Mouse (Mus musculus) heart, embryonic 12.5 days (tissue): ENCODE measurements around the gene Morc3. TPM values are rescaled to one million over a fixed set of nuclear protein-coding genes. Genes with fewer than 3 reads are reported as not detected.

Experiments
- ATAC-seq: fragments of 200-750 bp; cut with Nextera tagmentation; 2 replicates; pipeline ENCODE4 v1.8.0; 2017; ENCODE audit warnings: moderate TSS enrichment, moderate library complexity; ENCODE audit not compliant: insufficient number of reproducible peaks, low FRiP score
- H3K27ac ChIP-seq: fragments of 300-500 bp; sonication (generic); 2 replicates; pipeline ENCODE4 v1.5.1; 2016; ENCODE audit warnings: mild to moderate bottlenecking, moderate library complexity; ENCODE audit not compliant: poor library complexity, severe bottlenecking
- H3K27me3 ChIP-seq: fragments of 300-500 bp; sonication (generic); replicated peaks from 2 replicates; pipeline ENCODE4 v1.6.1; 2016; ENCODE audit warnings: mild to moderate bottlenecking, moderate library complexity
- H3K36me3 ChIP-seq: fragments of 300-500 bp; sonication (generic); 2 replicates; pipeline ENCODE4 v1.6.1; 2016; ENCODE audit warnings: mild to moderate bottlenecking, moderate library complexity
- H3K4me1 ChIP-seq: fragments of 300-500 bp; sonication (generic); replicated peaks from 2 replicates; pipeline ENCODE4 v1.6.1; 2016; ENCODE audit warnings: mild to moderate bottlenecking
- H3K4me2 ChIP-seq: fragments of 300-500 bp; sonication (generic); 2 replicates; pipeline ENCODE4 v1.6.1; 2016; ENCODE audit warnings: mild to moderate bottlenecking, moderate library complexity
- H3K4me3 ChIP-seq: fragments of 300-500 bp; sonication (generic); 2 replicates; pipeline ENCODE4 v1.5.1; 2016; ENCODE audit warnings: mild to moderate bottlenecking
- H3K9ac ChIP-seq: fragments of 300-500 bp; sonication (generic); 2 replicates; pipeline ENCODE4 v1.6.1; 2016; ENCODE audit warnings: mild to moderate bottlenecking, moderate library complexity
- H3K9me3 ChIP-seq: fragments of 300-500 bp; sonication (generic); replicated peaks from 2 replicates; pipeline ENCODE4 v1.6.1; 2016; ENCODE audit warnings: mild to moderate bottlenecking, moderate library complexity
- WGBS: fragments of 180-500 bp; shearing (Covaris S2); methylation state at CpG from one replicate; pipeline ENCODE4 v1.1.7; 2016; 5-methylcytosine and 5-hydroxymethylcytosine counted together
- polyA plus RNA-seq: library from polyadenylated mRNA; unstranded; fragments of >200 nt; fragmentation: Nextera tagmentation; extraction: Ambion mirVana; gene quantifications from 2 replicates; pipeline ENCODE4 v1.2.1, GENCODE M21; 2016

Morc3 gene
- polyA plus RNA-seq, 1 experiment from 2014 or later: 32.1 TPM

DNA sequence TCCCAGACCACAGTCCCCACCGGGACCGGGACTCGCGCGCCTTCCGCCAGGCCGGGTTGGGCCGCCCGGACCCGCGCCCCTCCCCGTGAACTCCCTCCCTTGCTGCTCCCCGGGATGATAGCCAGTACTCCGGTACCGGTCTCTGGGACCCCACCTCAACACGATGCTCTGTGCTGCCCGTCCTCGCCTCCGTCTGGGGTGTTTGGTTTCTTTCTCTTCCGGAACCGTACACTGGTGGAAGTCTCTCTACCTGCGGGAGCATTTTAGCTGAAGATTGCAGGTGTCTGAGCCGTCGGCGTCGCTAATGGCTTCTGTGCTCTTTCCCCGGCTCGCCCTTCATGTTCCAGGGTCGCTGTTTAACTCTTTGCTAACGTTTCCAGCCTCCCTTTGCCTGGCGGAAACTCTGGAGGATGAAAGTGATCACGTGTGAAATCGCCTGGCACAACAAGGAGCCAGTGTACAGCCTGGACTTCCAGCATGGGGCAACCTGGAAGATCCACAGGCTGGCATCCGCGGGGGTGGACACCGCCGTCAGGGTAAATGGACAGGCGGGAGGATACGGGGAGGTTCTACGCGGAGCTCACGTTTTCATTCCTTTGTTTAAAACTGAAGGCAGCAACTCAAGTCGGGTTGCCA is 52.3 kb downstream of the Morc3 start:
- H3K9me3 ChIP-seq: no peaks in the 10 kb centered on the region

DNA sequence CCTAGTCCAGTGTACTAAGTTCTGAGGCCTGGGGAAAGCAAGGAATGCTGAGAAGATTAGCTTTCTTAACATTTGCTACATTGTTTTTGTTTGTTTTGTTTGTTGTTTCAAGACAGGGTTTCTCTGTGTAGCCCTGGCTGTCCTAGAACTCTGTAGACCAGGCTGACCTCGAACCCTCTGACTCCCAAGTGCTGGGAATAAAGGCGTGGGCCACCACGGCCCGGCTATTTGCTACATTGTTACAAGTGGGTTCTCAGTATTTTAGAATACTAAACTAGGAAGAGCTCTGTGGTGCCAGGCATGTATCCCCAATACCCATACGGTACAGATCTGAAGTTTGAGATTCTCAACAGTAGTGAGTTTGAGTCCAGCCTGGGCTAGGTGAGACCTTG is 52.8 kb downstream of the Morc3 start:
- Histone ChIP-seq H3K4me3 (peak overlapping the region; percentile 65), H3K36me3 (peaks cover 31% of the 10 kb centered on the region), H3K27ac (no peak overlapping the region), H3K27me3 (no peaks in the 10 kb centered on the region), H3K9me3 (no peaks in the 10 kb centered on the region), H3K4me1 (peaks cover 13% of the 10 kb centered on the region; the same call in 1 of the 2 replicates), H3K9ac (peak overlapping the region; percentile 77), H3K4me2 (peak overlapping the region; percentile 85)
- ATAC-seq: no peak
- WGBS: 63% methylated on average over 5 of the region's 5 CpGs

More for the DNA sequence above, 52.3 kb downstream of the Morc3 start:
- Histone ChIP-seq H3K27ac (0 out of 2 replicates have a peak overlapping the region, but pooled peaks have one; percentile 3), H3K4me2 (peak overlapping the region; percentile 85), H3K4me3 (peak overlapping the region; percentile 65), H3K4me1 (peaks cover 13% of the 10 kb centered on the region; the same call in 1 of the 2 replicates), H3K9ac (peak overlapping the region; percentile 77), H3K27me3 (no peaks in the 10 kb centered on the region), H3K36me3 (peaks cover 25% of the 10 kb centered on the region)
- 1% methylated on average over 43 of the region's 43 CpGs for WGBS
- peak; percentile 16 for ATAC-seq

DNA sequence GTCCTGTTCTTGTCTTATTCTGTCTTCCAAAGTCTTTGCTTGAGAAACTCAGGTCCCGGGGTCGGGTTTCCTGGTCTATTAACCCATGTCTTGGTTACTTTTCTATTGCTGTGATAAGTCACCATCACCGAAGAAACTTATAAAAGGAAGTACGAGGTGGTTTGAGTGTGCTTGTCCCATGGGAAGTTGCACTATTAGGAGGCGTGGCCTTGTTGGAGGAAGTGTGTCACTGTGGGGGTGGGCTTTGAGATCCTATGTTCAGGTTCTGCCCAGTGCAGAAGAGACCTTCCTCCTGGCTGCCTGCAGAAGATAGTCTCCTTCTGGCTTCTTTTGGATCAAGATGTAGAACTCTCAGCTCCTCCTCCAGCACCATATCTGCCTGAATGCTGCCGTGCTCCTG is 56.6 kb downstream of the Morc3 start:
- H3K27ac ChIP-seq: no peak overlapping the region
- no peak overlapping the region for H3K4me3 ChIP-seq
- no peak overlapping the region for H3K9ac ChIP-seq
- peaks cover 13% of the 10 kb centered on the region; the same call in 1 of the 2 replicates for H3K4me1 ChIP-seq
- 85% methylated on average over 6 of the region's 6 CpGs for WGBS
- H3K4me2 ChIP-seq: no peak overlapping the region
- peaks cover 68% of the 10 kb centered on the region for H3K36me3 ChIP-seq
- H3K9me3 ChIP-seq: no peaks in the 10 kb centered on the region
- no peak for ATAC-seq
- no peaks in the 10 kb centered on the region for H3K27me3 ChIP-seq

DNA sequence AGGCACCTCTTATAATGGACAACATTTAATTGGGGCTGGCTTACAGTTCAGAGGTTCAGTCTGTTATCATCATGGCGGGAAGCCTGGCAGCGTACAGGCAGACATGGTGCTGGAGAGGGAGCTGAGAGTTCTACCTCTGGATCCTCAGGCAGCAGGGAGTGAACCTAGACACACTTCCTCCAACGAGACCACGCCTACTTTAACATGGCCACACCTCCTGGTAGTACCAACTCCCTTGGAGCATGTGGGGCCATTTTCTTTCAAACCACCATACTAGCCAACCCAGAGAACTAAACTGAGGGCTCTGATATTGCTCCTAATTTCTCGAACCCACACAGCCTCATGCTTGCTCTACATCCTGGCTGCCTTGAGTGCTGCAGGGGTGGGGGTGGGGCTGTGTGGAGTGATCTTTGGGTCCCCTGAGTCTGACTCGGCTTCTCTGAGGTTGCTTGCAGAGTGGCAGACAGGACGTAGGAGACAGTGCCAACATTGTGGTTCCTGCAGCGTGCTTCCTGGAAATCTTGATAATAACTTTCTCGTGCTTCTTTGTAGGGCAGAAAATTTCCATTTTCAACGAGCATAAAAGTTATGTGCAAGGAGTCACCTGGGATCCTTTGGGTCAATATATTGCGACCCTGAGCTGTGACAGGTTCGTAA is 59.2 kb downstream of the Morc3 start:
- 77% methylated on average over 12 of the region's 12 CpGs for WGBS
- peaks cover 93% of the 10 kb centered on the region for H3K36me3 ChIP-seq

DNA sequence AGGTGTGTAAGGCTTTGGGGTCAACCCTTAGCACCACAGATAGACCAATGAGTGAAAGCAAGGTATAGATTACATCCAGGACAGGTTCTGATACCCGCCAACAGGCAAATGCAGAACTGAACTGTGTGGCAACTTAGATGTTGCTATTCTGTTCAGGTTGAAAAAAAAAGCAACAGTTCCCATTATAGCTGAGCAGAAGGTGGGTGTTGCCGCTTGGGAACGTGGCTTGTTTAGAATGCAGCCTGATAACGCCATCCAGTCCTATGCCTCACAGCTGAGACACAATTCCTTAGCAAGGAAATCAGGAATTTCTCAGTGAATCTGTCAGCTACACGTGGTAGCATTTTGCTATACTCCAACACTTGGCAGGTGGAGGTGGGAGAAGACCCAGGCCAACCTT is 61.4 kb downstream of the Morc3 start:
- no peak overlapping the region for H3K27ac ChIP-seq
- no peak overlapping the region for H3K9ac ChIP-seq
- H3K9me3 ChIP-seq: no peaks in the 10 kb centered on the region
- no peak for ATAC-seq
- H3K4me2 ChIP-seq: no peak overlapping the region
- no peaks in the 10 kb centered on the region for H3K27me3 ChIP-seq
- H3K4me3 ChIP-seq: no peak overlapping the region
- 79% methylated on average over 5 of the region's 5 CpGs for WGBS
- no peaks in the 10 kb centered on the region for H3K4me1 ChIP-seq
- H3K36me3 ChIP-seq: peaks cover 79% of the 10 kb centered on the region

More for the DNA sequence above, 59.2 kb downstream of the Morc3 start:
- no peak for ATAC-seq
- no peak overlapping the region for H3K27ac ChIP-seq
- H3K27me3 ChIP-seq: no peaks in the 10 kb centered on the region
- H3K4me2 ChIP-seq: no peak overlapping the region
- no peaks in the 10 kb centered on the region for H3K4me1 ChIP-seq
- no peak overlapping the region for H3K9ac ChIP-seq
- H3K4me3 ChIP-seq: no peak overlapping the region
- H3K9me3 ChIP-seq: no peaks in the 10 kb centered on the region

DNA sequence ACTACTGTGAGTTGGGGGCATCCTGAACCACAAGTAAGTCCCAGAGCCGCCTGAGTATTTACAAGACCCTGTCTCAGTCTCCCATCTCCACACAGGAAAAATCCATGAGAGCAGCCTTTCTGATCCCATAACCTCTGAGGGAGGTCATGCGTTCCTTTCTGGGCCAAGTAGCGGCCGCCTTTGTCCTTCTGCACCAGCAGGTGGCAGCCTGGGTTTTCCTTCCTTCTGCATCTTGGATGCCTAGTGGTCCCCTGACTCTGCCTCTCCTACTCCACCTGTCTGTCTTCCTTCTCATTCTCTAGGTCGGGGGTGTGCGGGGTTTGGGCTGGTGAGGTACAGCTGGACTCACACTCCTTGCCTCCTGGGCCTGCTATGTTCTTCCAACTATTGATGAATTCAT is 71.1 kb downstream of the Morc3 start:
- Histone ChIP-seq H3K4me3 (no peak overlapping the region), H3K9me3 (no peaks in the 10 kb centered on the region), H3K4me2 (no peak overlapping the region), H3K4me1 (no peaks in the 10 kb centered on the region), H3K27me3 (no peaks in the 10 kb centered on the region), H3K27ac (no peak overlapping the region), H3K36me3 (peaks cover 67% of the 10 kb centered on the region), H3K9ac (no peak overlapping the region)
- ATAC-seq: no peak
- 79% methylated on average over 6 of the region's 6 CpGs for WGBS

DNA sequence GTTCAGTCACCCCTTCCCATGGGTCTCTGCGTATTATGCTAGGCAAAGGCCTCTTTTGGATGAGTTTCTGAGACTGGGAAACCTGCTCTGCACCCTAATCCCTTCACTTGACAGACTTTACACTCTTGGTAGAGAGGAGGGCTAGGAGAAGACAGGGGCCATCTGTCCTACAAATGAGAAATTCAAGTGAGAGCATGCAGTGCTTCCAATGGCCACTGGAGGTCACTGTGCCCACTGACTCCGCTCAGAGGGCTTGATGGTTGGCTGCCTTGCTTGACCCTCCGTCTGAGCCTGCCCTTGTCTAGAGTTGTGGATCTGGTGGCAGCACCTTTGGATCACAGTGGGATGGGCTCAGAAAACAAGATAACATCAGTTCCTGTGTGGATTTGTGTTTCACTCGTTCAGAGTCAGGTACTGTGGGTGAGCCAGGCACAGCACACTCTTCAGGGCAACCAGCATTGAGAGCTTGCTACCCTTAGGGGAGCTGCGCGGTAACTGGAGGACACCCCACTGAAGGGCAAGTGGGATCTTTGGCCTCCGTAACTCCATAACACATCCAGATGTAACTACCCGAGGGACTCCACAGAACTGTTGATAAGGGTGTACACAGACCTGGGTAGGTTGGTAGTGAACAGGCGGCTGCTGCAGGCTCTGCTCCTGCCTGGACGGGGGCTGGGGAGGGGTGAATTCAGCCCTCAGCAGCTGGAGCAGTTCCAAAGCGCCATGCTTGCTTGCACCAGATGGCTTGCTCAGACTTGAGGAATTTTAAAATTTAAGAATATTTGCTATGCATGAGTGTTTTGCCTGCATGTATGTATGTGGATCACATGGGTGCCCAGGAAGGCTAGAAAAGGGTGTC is 74.5 kb downstream of the Morc3 start:
- Histone ChIP-seq H3K4me2 (no peak overlapping the region), H3K9ac (no peak overlapping the region), H3K27me3 (no peaks in the 10 kb centered on the region), H3K4me3 (no peak overlapping the region), H3K9me3 (no peaks in the 10 kb centered on the region), H3K36me3 (peaks cover 40% of the 10 kb centered on the region), H3K4me1 (no peaks in the 10 kb centered on the region), H3K27ac (no peak overlapping the region)
- 62% methylated on average over 11 of the region's 11 CpGs for WGBS
- ATAC-seq: 0 out of 2 replicates have a peak, but pooled peaks have one; percentile 35

DNA sequence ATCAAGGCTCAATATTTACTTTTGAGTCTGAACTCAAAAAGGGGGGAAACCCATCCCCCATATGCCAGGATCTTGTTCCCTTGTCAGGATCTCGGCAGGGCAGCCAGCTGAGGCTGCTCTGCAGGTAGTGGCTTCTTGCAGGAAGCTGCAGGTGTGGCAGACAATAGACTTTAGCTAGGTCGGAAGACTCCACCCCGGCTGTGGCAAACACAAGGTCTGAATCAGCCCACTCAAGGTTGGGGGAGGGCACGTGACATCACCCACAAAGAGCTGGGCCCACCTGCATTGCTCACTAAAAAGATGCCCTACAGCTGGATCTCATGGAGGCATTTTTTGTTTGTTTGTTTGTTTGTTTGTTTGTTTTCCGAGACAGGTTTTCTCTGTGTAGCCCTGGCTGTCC is 75.8 kb downstream of the Morc3 start:
- no peaks in the 10 kb centered on the region for H3K9me3 ChIP-seq
- WGBS: 75% methylated on average over 5 of the region's 5 CpGs
- ATAC-seq: no peak
- no peaks in the 10 kb centered on the region for H3K27me3 ChIP-seq
- H3K4me2 ChIP-seq: no peak overlapping the region
- H3K9ac ChIP-seq: no peak overlapping the region
- H3K27ac ChIP-seq: no peak overlapping the region
- H3K4me3 ChIP-seq: no peak overlapping the region
- no peaks in the 10 kb centered on the region for H3K4me1 ChIP-seq
- peaks cover 28% of the 10 kb centered on the region for H3K36me3 ChIP-seq

DNA sequence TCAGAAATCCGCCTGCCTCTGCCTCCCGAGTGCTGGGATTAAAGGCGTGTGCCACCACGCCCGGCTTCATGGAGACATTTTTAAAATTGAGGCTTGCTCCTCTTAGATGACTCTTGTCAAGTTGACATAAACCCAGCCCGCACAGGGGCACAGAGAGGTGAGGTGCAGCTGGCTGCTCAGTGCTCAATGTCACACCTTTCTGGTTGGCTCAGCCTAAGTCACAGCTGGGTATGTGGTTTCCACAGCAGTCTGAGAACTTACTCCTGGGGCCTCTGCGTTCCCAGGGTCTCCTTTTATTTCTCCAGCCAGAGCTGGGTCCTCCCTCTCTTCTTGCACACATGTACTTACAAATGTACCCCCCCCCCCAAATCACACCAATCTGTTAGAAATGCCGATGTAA is 76.3 kb downstream of the Morc3 start:
- WGBS: 82% methylated on average over 8 of the region's 8 CpGs
- H3K4me1 ChIP-seq: no peaks in the 10 kb centered on the region
- no peak overlapping the region for H3K27ac ChIP-seq
- no peak for ATAC-seq
- no peaks in the 10 kb centered on the region for H3K9me3 ChIP-seq
- no peak overlapping the region for H3K9ac ChIP-seq
- H3K27me3 ChIP-seq: no peaks in the 10 kb centered on the region
- no peak overlapping the region for H3K4me2 ChIP-seq
- no peak overlapping the region for H3K4me3 ChIP-seq
- H3K36me3 ChIP-seq: peaks cover 23% of the 10 kb centered on the region; the same call in 1 of the 2 replicates

DNA sequence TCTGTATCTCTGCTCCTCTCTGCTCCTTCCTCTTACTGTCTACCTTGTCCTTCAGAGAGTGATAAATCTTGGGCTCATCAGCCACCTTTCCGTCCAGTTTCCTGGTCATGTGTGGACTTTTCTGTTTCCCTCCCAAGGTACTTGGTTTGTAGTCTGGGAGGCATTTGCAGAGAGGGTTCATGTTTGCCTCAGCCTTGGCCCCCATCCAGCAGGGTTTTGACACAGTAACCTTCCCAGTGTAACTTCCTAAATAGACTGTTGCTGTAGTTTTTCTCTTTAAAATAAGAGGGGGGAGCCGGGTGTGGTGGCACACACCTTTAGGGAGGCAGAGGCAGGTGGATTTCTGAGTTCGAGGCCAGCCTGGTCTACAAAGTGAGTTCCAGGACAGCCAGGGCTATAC is 78.0 kb downstream of the Morc3 start:
- no peaks in the 10 kb centered on the region for H3K27me3 ChIP-seq
- no peak for ATAC-seq
- H3K9me3 ChIP-seq: no peaks in the 10 kb centered on the region
- 78% methylated on average over 3 of the region's 3 CpGs for WGBS
- H3K4me3 ChIP-seq: no peak overlapping the region
- H3K9ac ChIP-seq: no peak overlapping the region
- H3K36me3 ChIP-seq: peaks cover 9% of the 10 kb centered on the region; the same call in 1 of the 2 replicates
- no peaks in the 10 kb centered on the region for H3K4me1 ChIP-seq
- no peak overlapping the region for H3K27ac ChIP-seq
- H3K4me2 ChIP-seq: no peak overlapping the region
